Mouse (Mus musculus) myocyte (in vitro differentiated cells): Measurements from ENCODE around the gene Sept6. TPM values are rescaled to one million over a fixed set of nuclear protein-coding genes. Genes with fewer than 3 reads are reported as not detected.

Experiments used
- H3K27me3 ChIP-seq: one replicate; pipeline ENCODE4 v1.6.1; 2011; ENCODE audit not compliant: control insufficient read depth, insufficient read depth, insufficient read length
- H3K36me3 ChIP-seq: one replicate; pipeline ENCODE4 v1.6.1; 2011; ENCODE audit not compliant: control insufficient read depth, insufficient read depth
- H3K4me2 ChIP-seq: one replicate; pipeline ENCODE4 v1.6.1; 2011; ENCODE audit warnings: low read depth, control low read depth
- H3K4me3 ChIP-seq: one replicate; pipeline ENCODE4 v1.5.1; 2011; ENCODE audit warnings: mild to moderate bottlenecking, control low read depth, moderate library complexity
- H3K79me2 ChIP-seq: one replicate; pipeline ENCODE4 v1.6.1; 2011; ENCODE audit not compliant: control insufficient read depth, insufficient read depth
- H3ac ChIP-seq: one replicate; pipeline ENCODE4 v1.6.1; 2011; ENCODE audit not compliant: control insufficient read depth, insufficient read length
- CEBPB ChIP-seq: IDR thresholded peaks from 2 replicates; pipeline ENCODE4 v1.6.1; 2011; ENCODE audit warnings: mild to moderate bottlenecking, moderate library complexity; ENCODE audit not compliant: poor library complexity, insufficient read depth, severe bottlenecking
- E2F4 ChIP-seq: IDR thresholded peaks from one replicate; pipeline ENCODE4 v1.6.1; 2011; ENCODE audit warnings: mild to moderate bottlenecking, control low read depth, moderate library complexity; ENCODE audit not compliant: insufficient read depth
- MAX ChIP-seq: IDR thresholded peaks from one replicate; pipeline ENCODE4 v1.6.1; 2011; ENCODE audit warnings: low read depth, mild to moderate bottlenecking, control low read depth
- MYOD1 ChIP-seq, 3 experiments: IDR thresholded peaks; one replicate each; pipeline ENCODE4 v1.6.1; 2011; ENCODE audit warnings: control low read depth in 2 of 3, low read depth in 2 of 3, mild to moderate bottlenecking in 2 of 3, moderate library complexity in 1 of 3; ENCODE audit not compliant: insufficient read length in 2 of 3, control insufficient read depth in 1 of 3
- MYOG ChIP-seq, 3 experiments: IDR thresholded peaks; one replicate each; pipeline ENCODE4 v1.6.1; 2011; ENCODE audit warnings: control low read depth in 2 of 3, low read depth in 2 of 3, mild to moderate bottlenecking in 2 of 3; ENCODE audit not compliant: insufficient read length in 2 of 3, control insufficient read depth in 1 of 3, insufficient read depth in 1 of 3
- POLR2A ChIP-seq: IDR thresholded peaks from one replicate; pipeline ENCODE4 v1.6.1; 2011; ENCODE audit warnings: low read depth, mild to moderate bottlenecking, control low read depth, moderate library complexity; ENCODE audit not compliant: insufficient read length
- POLR2AphosphoS2 ChIP-seq: IDR thresholded peaks from one replicate; pipeline ENCODE4 v1.6.1; 2011; ENCODE audit warnings: low read depth, control low read depth; ENCODE audit not compliant: insufficient read length
- REST ChIP-seq: IDR thresholded peaks from one replicate; pipeline ENCODE4 v1.6.1; 2011; ENCODE audit warnings: mild to moderate bottlenecking, control low read depth, moderate library complexity; ENCODE audit not compliant: insufficient read depth, insufficient read length
- SRF ChIP-seq: IDR thresholded peaks from one replicate; pipeline ENCODE4 v1.6.1; 2011; ENCODE audit warnings: low read depth; ENCODE audit not compliant: control insufficient read depth, insufficient read length
- TCF12 ChIP-seq: IDR thresholded peaks from one replicate; pipeline ENCODE4 v1.6.1; 2011; ENCODE audit warnings: mild to moderate bottlenecking, control low read depth; ENCODE audit not compliant: poor library complexity, insufficient read depth, severe bottlenecking
- TCF3 ChIP-seq: IDR thresholded peaks from one replicate; pipeline ENCODE4 v1.6.1; 2011; ENCODE audit warnings: low read depth, control low read depth; ENCODE audit not compliant: insufficient read length
- USF1 ChIP-seq: IDR thresholded peaks from one replicate; pipeline ENCODE4 v1.6.1; 2011; ENCODE audit warnings: low read depth, mild to moderate bottlenecking, control low read depth, moderate library complexity
- polyA plus RNA-seq: library from polyadenylated mRNA; unstranded; fragments of >200 nt; fragmentation: generic; extraction: Trizol; gene quantifications from one replicate; pipeline ENCODE4 v1.2.1, GENCODE M21; 2012; ENCODE audit warnings: missing spikeins

Sept6 gene
- polyA plus RNA-seq: 8.3 TPM

- TF ChIP-seq CEBPB: no peak
- no peak for TF ChIP-seq MYOG (IDR thresholded peaks at IDR 0.05; ENCODE audit: control insufficient read depth in 1 of 3, insufficient read depth in 1 of 3, insufficient read length in 2 of 3, low read depth in 2 of 3)
- TF ChIP-seq TCF3: no peak
- no peak for TF ChIP-seq REST
- TF ChIP-seq TCF12: no peak
- TF ChIP-seq POLR2A: no peak
- no peak for TF ChIP-seq MAX
- no peak for TF ChIP-seq E2F4
- no peak for TF ChIP-seq POLR2AphosphoS2
- TF ChIP-seq SRF: no peak
- no peak for TF ChIP-seq MYOD1 (IDR thresholded peaks at IDR 0.05; ENCODE audit: control insufficient read depth in 1 of 3, insufficient read length in 2 of 3, low read depth in 2 of 3)
- TF ChIP-seq USF1: no peak
- H3ac ChIP-seq: no peak within 1 kb of the TSS
- peaks cover 5% of the 10 kb centered on the region for H3K27me3 ChIP-seq
- H3K36me3 ChIP-seq: no peaks in the 10 kb centered on the region
- H3K79me2 ChIP-seq: no peaks in the 10 kb centered on the region
- H3K4me3 ChIP-seq: no peak within 1 kb of the TSS
- no peak within 1 kb of the TSS for H3K4me2 ChIP-seq
These were observed at the start of gene Sept6 for GRCm38 (mm10) chrX:36991694-36992093. Sept6 (minus strand) TSS chrX:36991794.

GRCm38 (mm10) chrX:37028378-37028777 lies 36.8 kb upstream of the Sept6 start:
- Histone ChIP-seq H3K36me3 (no peaks in the 10 kb centered on the region), H3ac (no peak overlapping the region), H3K79me2 (no peaks in the 10 kb centered on the region), H3K4me3 (no peak overlapping the region), H3K4me2 (no peak overlapping the region), H3K27me3 (peaks cover 13% of the 10 kb centered on the region)
- no peak for TF ChIP-seq SRF
- TF ChIP-seq MYOG (IDR thresholded peaks at IDR 0.05; ENCODE audit: control insufficient read depth in 1 of 3, insufficient read depth in 1 of 3, insufficient read length in 2 of 3, low read depth in 2 of 3): no peak
- no peak for TF ChIP-seq MAX

GRCm38 (mm10) chrX:37023652-37024309 lies 32.2 kb upstream of the Sept6 start:
- Histone ChIP-seq H3K79me2 (no peaks in the 10 kb centered on the region), H3ac (no peak overlapping the region), H3K4me2 (no peak overlapping the region), H3K4me3 (no peak overlapping the region), H3K27me3 (peaks cover 14% of the 10 kb centered on the region), H3K36me3 (no peaks in the 10 kb centered on the region)
- no peak for TF ChIP-seq SRF
- no peak for TF ChIP-seq USF1
- no peak for TF ChIP-seq MYOG (IDR thresholded peaks at IDR 0.05; ENCODE audit: control insufficient read depth in 1 of 3, insufficient read depth in 1 of 3, insufficient read length in 2 of 3, low read depth in 2 of 3)
- no peak for TF ChIP-seq MAX
- no peak for TF ChIP-seq POLR2A
- no peak for TF ChIP-seq MYOD1 (IDR thresholded peaks at IDR 0.05; ENCODE audit: control insufficient read depth in 1 of 3, insufficient read length in 2 of 3, low read depth in 2 of 3)
- no peak for TF ChIP-seq TCF12
- no peak for TF ChIP-seq TCF3
- no peak for TF ChIP-seq POLR2AphosphoS2
- no peak for TF ChIP-seq REST
- no peak for TF ChIP-seq E2F4
- no peak for TF ChIP-seq CEBPB

- no peak overlapping the region for H3ac ChIP-seq
- H3K4me2 ChIP-seq: no peak overlapping the region
- no peaks in the 10 kb centered on the region for H3K79me2 ChIP-seq
- no peak for TF ChIP-seq MYOG (IDR thresholded peaks at IDR 0.05; ENCODE audit: control insufficient read depth in 1 of 3, insufficient read depth in 1 of 3, insufficient read length in 2 of 3, low read depth in 2 of 3)
- TF ChIP-seq MAX: no peak
- TF ChIP-seq TCF3: no peak
- no peak for TF ChIP-seq SRF
- no peak for TF ChIP-seq MYOD1 (IDR thresholded peaks at IDR 0.05; ENCODE audit: control insufficient read depth in 1 of 3, insufficient read length in 2 of 3, low read depth in 2 of 3)
- no peaks in the 10 kb centered on the region for H3K36me3 ChIP-seq
- H3K4me3 ChIP-seq: no peak overlapping the region
- H3K27me3 ChIP-seq: peaks cover 14% of the 10 kb centered on the region
These were observed 31.1 kb upstream of the Sept6 start for GRCm38 (mm10) chrX:37022690-37023089.

- Histone ChIP-seq H3K36me3 (no peaks in the 10 kb centered on the region), H3K4me3 (no peak overlapping the region), H3K79me2 (no peaks in the 10 kb centered on the region), H3K27me3 (peaks cover 7% of the 10 kb centered on the region), H3ac (no peak overlapping the region), H3K4me2 (no peak overlapping the region)
- TF ChIP-seq MAX: no peak
- TF ChIP-seq TCF3: no peak
- TF ChIP-seq USF1: no peak
- no peak for TF ChIP-seq CEBPB
These were observed 27.5 kb upstream of the Sept6 start for GRCm38 (mm10) chrX:37019045-37019444.
